Mouse (Mus musculus) liver, embryonic 14.5 days (tissue): ENCODE measurements around the gene Ccdc191. TPM values are rescaled to one million over a fixed set of nuclear protein-coding genes. Genes with fewer than 3 reads are reported as not detected.

ENCODE experiments used
- ATAC-seq: fragments of 200-750 bp; cut with Nextera tagmentation; 2 replicates; pipeline ENCODE4 v1.8.0; 2017; ENCODE audit warnings: moderate number of reproducible peaks, mild to moderate bottlenecking, moderate library complexity; ENCODE audit not compliant: insufficient read depth
- DNase-seq, 3 experiments: peaks; one replicate each; pipeline ENCODE4 v3.0.0-alpha.2; 2012 to 2013; ENCODE audit warnings: low read depth in 3 of 3, low spot score in 3 of 3
- H3K27ac ChIP-seq: fragments of 300-500 bp; sonication (generic); 2 replicates; pipeline ENCODE4 v1.5.1; 2014; ENCODE audit warnings: moderate library complexity, mild to moderate bottlenecking, control low read depth, inconsistent platforms
- H3K27me3 ChIP-seq: fragments of 300-500 bp; sonication (generic); 2 replicates; pipeline ENCODE4 v1.6.1; 2014; ENCODE audit warnings: mild to moderate bottlenecking, low read length, moderate library complexity; ENCODE audit not compliant: control insufficient read depth, insufficient read depth
- H3K36me3 ChIP-seq: fragments of 300-500 bp; sonication (generic); replicated peaks from 2 replicates; pipeline ENCODE4 v1.6.1; 2014; ENCODE audit warnings: low read depth; ENCODE audit not compliant: control insufficient read depth, insufficient read depth
- H3K4me1 ChIP-seq, 2 experiments: fragments of 200-500 bp in 1 of 2; fragments of 300-500 bp in 1 of 2; sonication (generic) in 1 of 2; replicated peaks; 2 replicates each; pipeline ENCODE4 v1.6.1; 2012 to 2014; ENCODE audit warnings: antibody characterized with exemption in 1 of 2, inconsistent platforms in 1 of 2, low read length in 1 of 2; ENCODE audit not compliant: control insufficient read depth in 2 of 2, insufficient read depth in 2 of 2
- H3K4me2 ChIP-seq: fragments of 300-500 bp; sonication (generic); 2 replicates; pipeline ENCODE4 v1.6.1; 2014; ENCODE audit warnings: low read depth, mild to moderate bottlenecking, control low read depth, moderate library complexity
- H3K4me3 ChIP-seq, 2 experiments: fragments of 200-500 bp in 1 of 2; fragments of 300-500 bp in 1 of 2; sonication (generic) in 1 of 2; 2 replicates each; pipeline ENCODE4 v1.5.1; 2012 to 2014; ENCODE audit warnings: low read depth in 2 of 2, low read length in 2 of 2, mild to moderate bottlenecking in 2 of 2, control low read depth in 1 of 2, inconsistent platforms in 1 of 2, moderate library complexity in 1 of 2; ENCODE audit not compliant: insufficient read depth in 1 of 2
- H3K9ac ChIP-seq: fragments of 300-500 bp; sonication (generic); replicated peaks from 2 replicates; pipeline ENCODE4 v1.6.1; 2014; ENCODE audit warnings: mild to moderate bottlenecking, control low read depth, moderate library complexity
- H3K9me3 ChIP-seq: fragments of 300-500 bp; sonication (generic); 2 replicates; pipeline ENCODE4 v1.6.1; 2016; ENCODE audit warnings: low read length, mixed read lengths; ENCODE audit not compliant: control insufficient read depth
- CTCF ChIP-seq: IDR thresholded peaks from 2 replicates; pipeline ENCODE4 v1.5.1; 2016; ENCODE audit warnings: antibody characterized with exemption, low read depth, control low read depth
- EP300 ChIP-seq: IDR thresholded peaks from 2 replicates; pipeline ENCODE4 v1.6.1; 2016; ENCODE audit warnings: antibody characterized with exemption, low read depth
- WGBS: fragments of 180-500 bp; shearing (Covaris S2); extraction: QIAGEN DNeasy Blood & Tissue Kit; methylation state at CpG from one replicate; pipeline ENCODE4 v1.1.7; 2014; ENCODE audit not compliant: insufficient replicate concordance; 5-methylcytosine and 5-hydroxymethylcytosine counted together
- polyA plus RNA-seq, 2 experiments: library from polyadenylated mRNA; depleted of rRNA in 1 of 2; stranded (reverse) in 1 of 2; unstranded in 1 of 2; fragments of >200 nt; fragmentation: Nextera tagmentation in 1 of 2; extraction: Ambion mirVana in 1 of 2; gene quantifications; 2 replicates each; pipeline versions ENCODE4 v1.2.1 to v1.2.3; 2012 to 2014

The Ccdc191 gene
- polyA plus RNA-seq, 2 experiments: 0.92 to 1.8 TPM

DNA sequence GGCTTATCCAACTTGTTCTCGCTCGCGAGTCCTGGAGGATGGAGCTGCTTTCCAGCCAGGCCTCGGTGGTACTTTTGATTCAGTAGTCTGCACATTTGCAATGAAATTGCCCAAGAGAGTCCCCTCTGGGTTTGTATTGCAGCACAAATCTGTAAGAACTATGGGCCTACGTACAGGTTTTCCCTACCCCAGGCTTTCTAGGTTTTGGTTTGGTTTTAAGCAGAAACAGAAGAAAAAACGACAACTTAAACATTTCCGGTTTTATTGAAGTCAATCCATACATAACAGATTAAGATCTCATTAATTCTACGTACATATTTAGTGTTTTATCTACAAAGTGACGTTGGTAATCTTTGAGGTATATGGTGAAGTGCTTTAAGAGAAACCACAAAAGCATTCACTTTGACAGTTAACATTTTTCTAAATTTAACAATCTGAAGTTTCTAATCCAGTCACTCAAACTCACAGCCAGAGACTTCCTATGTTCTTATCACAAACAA lies 90.6 kb downstream of the Ccdc191 start:
- DNase-seq: no peak
- ATAC-seq: no peak
- Histone ChIP-seq H3K4me2 (peak overlapping the region; percentile 86), H3K27me3 (peaks cover 12% of the 10 kb centered on the region), H3K9me3 (no peaks in the 10 kb centered on the region), H3K36me3 (no peaks in the 10 kb centered on the region), H3K4me3 (peak overlapping the region; percentile 42 to 72), H3K9ac (no peak overlapping the region; the same call in 1 of the 2 replicates), H3K27ac (no peak overlapping the region), H3K4me1 (no peaks in the 10 kb centered on the region)
- 9% methylated on average over 9 of the region's 9 CpGs for WGBS
- TF ChIP-seq EP300 (no peak), CTCF (no peak)

DNA sequence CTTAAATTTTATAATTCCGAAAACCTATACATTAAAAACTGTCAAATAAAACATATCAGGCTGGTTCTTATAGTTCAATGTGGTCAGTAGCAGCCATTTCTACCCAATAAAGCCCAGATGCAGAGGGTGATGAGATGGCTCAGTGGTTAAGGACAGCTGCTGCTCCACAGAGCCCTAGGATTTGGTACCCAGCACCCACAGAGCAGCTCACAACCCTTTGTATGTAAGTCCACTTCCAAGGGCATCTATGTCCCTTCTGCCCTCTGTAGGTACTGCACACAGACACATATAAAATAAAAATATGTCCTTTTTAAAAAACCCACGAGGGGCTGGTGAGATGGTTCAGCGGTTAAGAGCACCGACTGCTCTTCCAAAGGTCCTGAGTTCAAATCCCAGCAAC lies 96.7 kb downstream of the Ccdc191 start:
- no peaks in the 10 kb centered on the region for H3K36me3 ChIP-seq
- 69% methylated on average over 4 of the region's 4 CpGs for WGBS
- TF ChIP-seq CTCF (no peak), EP300 (no peak)
- H3K4me3 ChIP-seq: no peak overlapping the region
- no peaks in the 10 kb centered on the region for H3K27me3 ChIP-seq
- H3K9ac ChIP-seq: no peak overlapping the region
- no peak overlapping the region for H3K27ac ChIP-seq
- H3K4me2 ChIP-seq: no peak overlapping the region
- H3K9me3 ChIP-seq: no peaks in the 10 kb centered on the region
- H3K4me1 ChIP-seq: no peaks in the 10 kb centered on the region
- ATAC-seq (no peak), DNase-seq (no peak)

DNA sequence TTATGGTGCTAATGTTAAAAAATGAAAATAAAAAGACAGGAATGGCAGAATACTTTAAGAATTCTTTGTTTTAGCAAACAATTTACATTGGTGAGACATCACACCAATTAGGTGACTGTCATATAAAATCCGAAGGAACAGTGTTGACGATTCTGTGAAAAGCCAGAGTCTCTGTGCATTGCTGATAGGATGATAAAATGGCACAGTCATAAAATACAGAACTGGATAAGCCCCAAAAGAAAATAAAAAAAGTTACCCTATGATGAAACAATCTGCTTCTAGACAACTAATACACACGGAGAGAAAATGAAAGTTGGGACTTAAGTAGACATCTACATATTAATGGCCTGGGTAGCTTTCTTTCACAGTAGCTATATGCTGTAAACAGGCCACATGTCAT lies 105.0 kb downstream of the Ccdc191 start:
- Histone ChIP-seq H3K27me3 (no peaks in the 10 kb centered on the region), H3K27ac (no peak overlapping the region), H3K4me1 (no peaks in the 10 kb centered on the region), H3K4me3 (no peak overlapping the region), H3K9ac (no peak overlapping the region), H3K9me3 (no peaks in the 10 kb centered on the region), H3K4me2 (no peak overlapping the region), H3K36me3 (no peaks in the 10 kb centered on the region)
- no peak for ATAC-seq
- no peak for TF ChIP-seq EP300
- TF ChIP-seq CTCF: no peak
- WGBS: 51% methylated on average over 3 of the region's 3 CpGs
- no peak for DNase-seq

DNA sequence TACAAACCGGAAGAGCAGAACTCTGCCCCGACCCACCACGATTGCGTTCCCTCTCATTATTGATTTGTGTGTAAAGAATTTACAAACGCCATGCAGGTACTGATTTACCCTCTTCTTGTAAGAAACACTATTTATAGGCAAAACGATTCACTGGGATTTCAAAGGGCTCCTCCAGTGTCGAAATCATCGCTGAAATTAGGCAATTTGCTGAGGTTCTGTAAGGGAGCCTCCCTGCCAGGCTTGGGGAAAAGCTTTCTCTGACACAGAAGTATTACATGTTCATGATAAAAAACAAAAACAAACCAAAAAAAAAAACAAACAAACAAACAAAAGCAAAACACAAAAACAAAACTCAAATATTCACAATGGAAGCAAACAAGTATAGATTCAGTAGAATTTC lies 109.5 kb downstream of the Ccdc191 start:
- 64% methylated on average over 8 of the region's 8 CpGs for WGBS
- Histone ChIP-seq H3K4me2 (0 out of 2 replicates have a peak overlapping the region, but pooled peaks have one; percentile 4), H3K36me3 (no peaks in the 10 kb centered on the region), H3K4me1 (no peaks in the 10 kb centered on the region), H3K9me3 (no peaks in the 10 kb centered on the region), H3K27me3 (no peaks in the 10 kb centered on the region), H3K9ac (no peak overlapping the region), H3K4me3 (no peak overlapping the region), H3K27ac (no peak overlapping the region)
- DNase-seq (no peak), ATAC-seq (no peak)
- TF ChIP-seq CTCF: no peak
- TF ChIP-seq EP300: no peak

DNA sequence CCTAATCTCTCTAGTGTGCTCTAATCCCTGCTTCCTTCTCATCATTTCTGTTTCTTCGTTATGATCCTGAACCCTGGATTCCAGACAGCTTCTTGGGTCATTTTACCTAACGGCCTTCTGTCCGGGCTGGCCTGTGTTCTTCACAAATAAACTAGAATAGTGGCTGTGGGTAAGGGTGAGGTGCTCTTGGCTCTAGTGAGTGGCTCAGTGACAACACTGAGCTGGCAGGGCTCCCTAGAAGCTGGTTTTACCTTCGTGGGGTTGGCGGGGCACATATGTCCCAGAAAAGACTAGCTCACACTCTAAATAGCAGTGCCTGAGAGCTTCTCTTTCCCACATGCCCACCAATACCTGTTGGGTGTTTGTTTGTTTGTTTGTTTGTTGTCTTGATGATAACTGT lies 109.9 kb downstream of the Ccdc191 start:
- H3K4me2 ChIP-seq: no peak overlapping the region
- TF ChIP-seq CTCF (no peak), EP300 (no peak)
- H3K9ac ChIP-seq: no peak overlapping the region

More for the DNA sequence above, 109.9 kb downstream of the Ccdc191 start:
- DNase-seq: no peak
- Histone ChIP-seq H3K9me3 (no peaks in the 10 kb centered on the region), H3K27ac (no peak overlapping the region), H3K4me1 (no peaks in the 10 kb centered on the region), H3K4me3 (no peak overlapping the region), H3K36me3 (no peaks in the 10 kb centered on the region), H3K27me3 (no peaks in the 10 kb centered on the region)
- ATAC-seq: no peak
- 72% methylated on average over 5 of the region's 5 CpGs for WGBS
